Mouse (Mus musculus) stomach, embryonic 14.5 days (tissue): ENCODE data around the gene Sox1. TPM values are rescaled to one million over a fixed set of nuclear protein-coding genes. Genes with fewer than 3 reads are reported as not detected.

Source experiments
- ATAC-seq: fragments of 200-750 bp; cut with Nextera tagmentation; 2 replicates; pipeline ENCODE4 v1.8.0; 2017; ENCODE audit warnings: low read depth, moderate TSS enrichment; ENCODE audit not compliant: insufficient number of reproducible peaks, insufficient read depth, low FRiP score
- H3K27ac ChIP-seq: fragments of 300-500 bp; sonication (generic); 2 replicates; pipeline ENCODE4 v1.5.1; 2014; ENCODE audit warnings: mild to moderate bottlenecking, low read length, moderate library complexity, mixed read lengths
- H3K27me3 ChIP-seq: fragments of 300-500 bp; sonication (generic); 2 replicates; pipeline ENCODE4 v1.6.1; 2014; ENCODE audit warnings: low read length, control low read depth, mixed read lengths; ENCODE audit not compliant: control insufficient read depth, insufficient read depth
- H3K36me3 ChIP-seq: fragments of 300-500 bp; sonication (generic); 2 replicates; pipeline ENCODE4 v1.6.1; 2014; ENCODE audit warnings: mild to moderate bottlenecking, control low read depth, low read length, moderate library complexity, mixed read lengths; ENCODE audit not compliant: control insufficient read depth, insufficient read depth
- H3K4me1 ChIP-seq: fragments of 300-500 bp; sonication (generic); 2 replicates; pipeline ENCODE4 v1.6.1; 2014; ENCODE audit warnings: low read length, control low read depth, mixed read lengths; ENCODE audit not compliant: control insufficient read depth, insufficient read depth
- H3K4me2 ChIP-seq: fragments of 300-500 bp; sonication (generic); replicated peaks from 2 replicates; pipeline ENCODE4 v1.6.1; 2014; ENCODE audit warnings: low read depth, low read length, control low read depth
- H3K4me3 ChIP-seq: fragments of 300-500 bp; sonication (generic); 2 replicates; pipeline ENCODE4 v1.5.1; 2014; ENCODE audit warnings: low read depth, low read length, control low read depth
- H3K9ac ChIP-seq: fragments of 300-500 bp; sonication (generic); replicated peaks from 2 replicates; pipeline ENCODE4 v1.6.1; 2014; ENCODE audit warnings: low read depth, mild to moderate bottlenecking, control low read depth, low read length, moderate library complexity, mixed read lengths
- H3K9me3 ChIP-seq: fragments of 300-500 bp; sonication (generic); 2 replicates; pipeline ENCODE4 v1.6.1; 2016; ENCODE audit warnings: low read depth, low read length, control low read depth; ENCODE audit not compliant: control insufficient read depth
- WGBS: fragments of 180-500 bp; shearing (Covaris S2); extraction: QIAGEN DNeasy Blood & Tissue Kit; methylation state at CpG from one replicate; pipeline ENCODE4 v1.1.7; 2014; 5-methylcytosine and 5-hydroxymethylcytosine counted together
- polyA plus RNA-seq: library from polyadenylated mRNA; unstranded; fragments of >200 nt; fragmentation: Nextera tagmentation; extraction: Ambion mirVana; gene quantifications from 2 replicates; pipeline ENCODE4 v1.2.1, GENCODE M21; 2014

The Sox1 gene
- polyA plus RNA-seq, 1 experiment from 2014 or later, result not detected

DNA sequence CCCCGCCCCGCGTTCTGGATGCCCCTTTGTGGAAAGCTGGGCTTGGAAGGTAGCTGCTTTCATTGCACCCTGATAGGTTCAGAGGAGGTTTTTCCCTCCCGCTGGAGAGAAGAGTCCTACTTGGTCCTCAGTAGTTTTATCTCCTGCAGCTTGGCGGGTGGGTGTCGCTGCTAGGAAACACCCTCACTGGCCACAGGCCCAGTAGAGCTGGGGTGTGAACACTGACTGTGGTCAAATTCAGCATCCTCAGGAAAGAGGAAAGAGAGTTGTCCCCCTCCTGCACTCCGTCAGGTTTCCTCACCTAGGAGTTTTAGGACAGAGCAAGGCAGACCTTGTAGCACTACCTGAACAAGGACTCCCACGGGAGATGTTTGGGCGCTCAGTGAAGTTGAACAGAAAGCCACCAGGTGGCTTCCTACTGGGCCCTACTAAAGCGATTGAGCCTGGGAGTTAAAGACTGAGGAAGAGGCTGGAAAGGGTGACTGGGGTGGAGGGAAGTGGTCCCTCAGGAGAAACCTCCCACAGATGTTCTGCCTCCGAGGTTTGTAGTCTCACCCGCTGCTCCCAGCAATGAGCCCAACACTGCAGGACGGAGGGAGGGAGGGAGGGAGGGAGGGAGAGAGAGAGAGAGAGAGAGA is 7.8 kb upstream of the Sox1 start:
- H3K36me3 ChIP-seq, result no peaks in the 10 kb centered on the region
- no peak for ATAC-seq
- peaks cover 10% of the 10 kb centered on the region; the same call in 1 of the 2 replicates for H3K4me1 ChIP-seq
- H3K27me3 ChIP-seq, result peaks cover 74% of the 10 kb centered on the region
- H3K9ac ChIP-seq, result no peak overlapping the region
- H3K9me3 ChIP-seq, result no peaks in the 10 kb centered on the region
- H3K27ac ChIP-seq, result no peak overlapping the region
- H3K4me2 ChIP-seq, result no peak overlapping the region
- H3K4me3 ChIP-seq, result no peak overlapping the region
- WGBS, result 1% methylated on average over 13 of the region's 13 CpGs

DNA sequence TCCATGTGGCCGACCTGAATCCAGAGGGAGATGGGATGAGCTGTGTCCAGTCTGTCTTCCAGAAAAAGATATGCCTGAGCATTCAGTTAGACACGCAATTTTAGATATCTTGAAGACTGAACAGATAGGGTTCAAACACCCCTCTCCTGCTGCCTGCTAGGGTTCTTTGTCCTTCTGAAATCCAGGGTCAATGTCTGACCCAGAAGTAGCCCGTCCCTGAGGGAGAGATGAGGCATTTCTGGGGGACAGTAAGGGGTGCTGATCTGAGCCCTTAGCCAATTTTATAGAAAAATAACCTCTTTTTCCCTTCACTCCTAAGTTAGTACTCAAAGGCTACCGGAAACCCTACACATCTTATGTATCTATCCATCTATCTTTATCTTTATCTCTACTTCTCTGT is 7.2 kb upstream of the Sox1 start:
- Histone ChIP-seq H3K27me3 (peaks cover 76% of the 10 kb centered on the region), H3K9me3 (no peaks in the 10 kb centered on the region), H3K4me1 (peaks cover 10% of the 10 kb centered on the region; the same call in 1 of the 2 replicates), H3K4me3 (no peak overlapping the region), H3K9ac (no peak overlapping the region), H3K4me2 (no peak overlapping the region), H3K36me3 (no peaks in the 10 kb centered on the region), H3K27ac (no peak overlapping the region)
- 11% methylated on average over 4 of the region's 4 CpGs for WGBS
- no peak for ATAC-seq

DNA sequence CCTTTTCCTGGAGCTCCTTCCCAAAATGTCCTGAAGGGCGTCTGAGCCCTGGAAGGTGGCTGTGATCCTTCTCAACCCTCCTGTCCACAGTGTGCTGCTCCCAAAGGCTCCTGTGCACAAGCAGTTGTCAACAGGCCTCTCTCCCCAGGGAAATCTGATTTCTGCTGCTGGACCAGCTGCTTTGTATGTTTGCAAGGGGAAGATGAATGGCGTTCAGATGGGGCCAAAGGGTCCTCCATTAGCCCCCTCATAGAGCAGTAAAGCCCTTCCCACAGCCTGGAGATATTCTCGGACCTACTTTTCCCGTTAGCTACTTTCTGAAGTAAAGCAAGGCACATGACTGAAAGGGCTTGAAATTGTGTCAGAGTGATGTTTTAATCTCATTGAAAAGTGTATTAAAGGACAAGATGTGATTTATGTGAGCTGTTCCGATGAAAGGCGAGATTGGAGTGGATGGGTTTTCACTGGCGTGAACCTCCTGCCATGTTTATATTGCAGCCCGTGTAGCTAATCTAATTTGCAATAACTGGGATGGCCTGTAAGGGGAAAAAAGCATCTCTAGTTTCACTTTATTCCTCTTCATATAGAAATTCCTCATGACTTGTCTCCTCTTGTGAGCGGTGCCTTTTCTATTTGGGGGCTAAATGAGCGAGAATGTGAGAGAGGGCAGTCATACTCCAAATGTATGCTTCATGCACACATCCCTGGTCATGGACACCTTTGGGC is 6.5 kb upstream of the Sox1 start:
- peaks cover 10% of the 10 kb centered on the region; the same call in 1 of the 2 replicates for H3K4me1 ChIP-seq
- peaks cover 74% of the 10 kb centered on the region for H3K27me3 ChIP-seq
- H3K9ac ChIP-seq, result no peak overlapping the region
- WGBS, result 2% methylated on average over 10 of the region's 10 CpGs
- no peak for ATAC-seq
- H3K9me3 ChIP-seq, result no peaks in the 10 kb centered on the region
- H3K4me3 ChIP-seq, result no peak overlapping the region
- H3K27ac ChIP-seq, result no peak overlapping the region
- H3K36me3 ChIP-seq, result no peaks in the 10 kb centered on the region
- no peak overlapping the region for H3K4me2 ChIP-seq

DNA sequence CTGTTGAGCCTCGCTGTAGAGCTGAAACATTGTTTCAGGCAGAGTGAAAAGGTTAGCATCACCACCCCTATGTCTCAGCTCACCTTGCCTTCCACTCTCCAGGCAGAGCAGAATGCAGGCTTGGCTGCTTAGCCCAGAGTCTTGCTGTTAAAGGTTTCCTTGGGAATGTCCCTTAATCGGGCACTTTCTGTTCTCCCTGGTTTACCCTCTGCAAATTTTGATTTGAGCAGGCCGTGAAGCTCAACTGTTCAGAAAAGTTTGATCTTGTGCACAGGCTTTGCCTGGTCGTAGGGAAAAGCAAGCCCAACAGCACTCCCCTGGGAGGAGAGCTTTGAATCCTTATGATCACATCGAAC is 6.0 kb upstream of the Sox1 start:
- Histone ChIP-seq H3K4me1 (peaks cover 10% of the 10 kb centered on the region; the same call in 1 of the 2 replicates), H3K27me3 (peaks cover 72% of the 10 kb centered on the region), H3K4me2 (no peak overlapping the region), H3K9ac (no peak overlapping the region), H3K9me3 (no peaks in the 10 kb centered on the region), H3K4me3 (no peak overlapping the region), H3K27ac (no peak overlapping the region), H3K36me3 (no peaks in the 10 kb centered on the region)
- ATAC-seq, result no peak
- WGBS, result 2% methylated on average over 5 of the region's 5 CpGs

DNA sequence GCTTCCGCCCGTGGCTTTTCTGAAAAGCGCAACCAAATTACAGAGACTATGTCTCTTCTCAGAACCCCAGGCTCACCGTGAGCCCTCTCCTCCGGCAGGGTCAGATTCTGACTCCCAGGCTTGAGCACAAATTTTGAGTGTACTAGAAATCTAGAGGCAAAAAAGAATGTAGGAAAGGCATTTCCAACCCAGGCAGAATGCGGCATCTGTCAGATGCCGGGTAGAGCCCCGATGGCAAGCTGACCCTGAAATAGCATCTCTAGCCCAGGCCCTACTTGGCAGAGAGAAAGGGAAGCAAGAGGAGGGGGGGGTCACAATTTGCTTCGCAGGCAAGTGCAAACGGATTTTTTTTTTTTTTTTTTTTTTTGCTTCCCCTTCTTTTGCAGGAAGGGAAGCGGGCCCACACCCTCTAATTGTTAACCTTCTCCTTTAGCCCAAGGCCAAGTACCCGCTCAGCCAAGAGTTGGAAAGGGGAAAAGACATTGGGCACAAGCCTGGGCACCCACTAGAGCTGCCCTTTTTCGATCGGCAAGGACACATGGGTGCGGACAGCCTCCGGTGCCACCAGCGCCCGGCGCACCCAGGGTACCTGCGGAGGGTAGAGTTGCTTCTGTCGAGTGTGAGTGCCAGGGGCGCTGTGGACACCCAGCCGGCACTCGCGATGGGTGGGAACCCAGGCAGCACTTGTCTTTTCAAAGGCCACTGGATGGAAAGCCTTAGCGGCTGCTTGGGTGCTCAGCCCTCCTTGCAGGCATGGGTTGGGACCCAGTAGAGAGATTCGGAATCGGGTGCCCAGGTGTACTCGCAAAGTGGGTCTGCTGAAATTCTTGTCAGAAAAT is 5.1 kb upstream of the Sox1 start:
- H3K4me3 ChIP-seq, result no peak overlapping the region
- H3K36me3 ChIP-seq, result no peaks in the 10 kb centered on the region
- 1% methylated on average over 29 of the region's 29 CpGs for WGBS
- no peak for ATAC-seq
- no peak overlapping the region for H3K4me2 ChIP-seq
- H3K27me3 ChIP-seq, result peaks cover 79% of the 10 kb centered on the region
- no peak overlapping the region for H3K27ac ChIP-seq
- H3K9me3 ChIP-seq, result no peaks in the 10 kb centered on the region
- no peak overlapping the region for H3K9ac ChIP-seq
- peaks cover 8% of the 10 kb centered on the region; the same call in 1 of the 2 replicates for H3K4me1 ChIP-seq

DNA sequence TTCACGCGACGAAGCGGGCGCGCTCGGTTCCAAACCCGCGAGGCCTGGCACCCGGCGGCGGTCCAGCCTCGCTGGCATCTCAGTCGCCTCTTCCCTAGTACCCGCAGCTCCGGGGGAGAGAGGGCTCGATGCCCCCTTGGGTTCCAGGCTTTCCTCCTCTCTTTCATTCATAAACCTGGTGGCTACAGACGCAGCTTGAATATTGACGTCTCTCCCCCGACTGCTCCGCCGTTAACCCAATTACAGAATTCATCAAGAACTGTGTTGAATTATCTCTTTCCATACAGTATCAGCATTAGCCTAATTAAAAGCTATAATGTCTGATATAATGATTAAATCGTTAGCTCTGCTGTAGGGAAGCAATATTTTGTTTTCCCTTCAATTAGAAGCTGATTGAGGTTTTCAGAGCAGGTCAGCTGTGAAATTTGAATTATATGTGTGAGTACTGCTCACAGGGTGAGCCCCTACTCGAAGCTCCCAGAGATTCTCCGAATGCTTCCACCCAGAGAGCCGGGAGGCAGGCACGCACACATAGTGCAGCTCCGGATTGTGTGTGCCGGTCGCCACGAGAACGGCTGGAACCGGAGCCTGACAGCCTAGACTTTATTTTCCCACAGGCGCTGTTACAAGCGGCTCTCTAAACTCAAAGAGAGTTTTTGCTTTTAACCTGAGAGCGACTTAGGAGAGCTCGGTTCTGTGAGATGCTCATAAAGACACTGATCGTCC is 4.3 kb upstream of the Sox1 start:
- 3% methylated on average over 38 of the region's 38 CpGs for WGBS
- no peaks in the 10 kb centered on the region for H3K9me3 ChIP-seq
- no peaks in the 10 kb centered on the region for H3K36me3 ChIP-seq
- H3K4me1 ChIP-seq, result peaks cover 7% of the 10 kb centered on the region; the same call in 1 of the 2 replicates
- H3K9ac ChIP-seq, result no peak overlapping the region
- no peak for ATAC-seq
- H3K27ac ChIP-seq, result no peak overlapping the region
- no peak overlapping the region for H3K4me3 ChIP-seq
- H3K4me2 ChIP-seq, result no peak overlapping the region
- H3K27me3 ChIP-seq, result peaks cover 85% of the 10 kb centered on the region

DNA sequence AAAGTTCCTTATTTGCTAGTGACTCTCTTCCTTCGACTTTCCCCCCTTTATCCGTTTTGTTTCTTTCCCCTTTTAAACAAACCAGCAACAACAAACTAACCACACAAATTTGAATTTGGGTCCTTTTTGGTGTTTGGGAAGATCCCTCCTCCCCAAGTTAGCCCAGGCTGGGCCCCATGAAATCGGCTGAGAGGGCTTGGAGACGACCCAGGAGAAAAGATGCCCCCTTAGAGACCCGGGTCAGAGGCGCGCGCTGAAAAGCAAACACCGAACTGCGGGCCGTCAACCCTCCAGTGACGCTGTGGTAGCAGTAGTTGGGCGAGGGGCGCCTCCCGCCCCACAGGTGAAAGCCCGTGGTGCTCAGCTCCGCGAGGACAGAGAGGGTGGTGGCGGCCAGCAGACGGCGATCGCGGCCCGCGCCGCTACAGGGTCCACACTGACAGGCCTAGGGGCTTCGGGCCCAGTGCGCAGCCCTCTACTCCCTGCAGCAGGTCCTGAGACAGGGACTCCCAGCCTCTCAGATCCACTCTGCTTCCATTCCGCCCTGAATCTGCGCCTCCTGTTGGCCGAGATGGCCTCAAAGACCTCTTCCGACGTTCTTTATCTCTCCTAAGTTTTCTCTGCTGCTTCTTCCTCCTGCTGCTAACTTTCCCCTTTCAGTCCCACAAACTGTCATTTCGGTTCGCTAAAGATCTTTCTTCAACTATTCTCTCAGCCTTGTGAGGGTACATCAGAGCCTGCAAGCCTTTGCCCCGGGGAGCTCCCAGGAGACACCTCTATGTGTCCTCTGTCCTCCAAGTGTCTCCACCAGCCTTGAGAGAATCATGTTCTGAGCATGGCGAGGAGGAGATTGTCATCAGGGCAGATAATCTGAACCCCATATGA is 3.5 kb upstream of the Sox1 start:
- no peaks in the 10 kb centered on the region for H3K9me3 ChIP-seq
- peaks cover 86% of the 10 kb centered on the region for H3K27me3 ChIP-seq
- 2% methylated on average over 37 of the region's 37 CpGs for WGBS
- H3K27ac ChIP-seq, result no peak overlapping the region
- H3K4me1 ChIP-seq, result peaks cover 9% of the 10 kb centered on the region; the same call in 1 of the 2 replicates
- no peaks in the 10 kb centered on the region for H3K36me3 ChIP-seq
- no peak for ATAC-seq
- no peak overlapping the region for H3K4me2 ChIP-seq
- H3K9ac ChIP-seq, result no peak overlapping the region
- H3K4me3 ChIP-seq, result no peak overlapping the region
